Mouse (Mus musculus) heart, adult 2 months (tissue): ENCODE data around the gene Agtrap. TPM values are rescaled to one million over a fixed set of nuclear protein-coding genes. Genes with fewer than 3 reads are reported as not detected.

Experiments
- DNase-seq, 2 experiments: peaks; one replicate each; pipeline ENCODE4 v3.0.0; 2021
- H3K27ac ChIP-seq: fragments of 200-600 bp; 2 replicates; pipeline ENCODE4 v1.8.1; 2022
- H3K27me3 ChIP-seq: fragments of 200-500 bp; 2 replicates; pipeline ENCODE4 v1.6.1; 2012; ENCODE audit warnings: mild to moderate bottlenecking, low read length, inconsistent platforms, mixed read lengths; ENCODE audit not compliant: control insufficient read depth, insufficient read depth
- H3K36me3 ChIP-seq: fragments of 200-500 bp; 2 replicates; pipeline ENCODE4 v1.6.1; 2012; ENCODE audit warnings: low read length, inconsistent platforms; ENCODE audit not compliant: control insufficient read depth, insufficient read depth
- H3K4me1 ChIP-seq: fragments of 200-500 bp; 2 replicates; pipeline ENCODE4 v1.6.1; 2011; ENCODE audit warnings: low read length; ENCODE audit not compliant: control insufficient read depth, insufficient read depth
- H3K4me3 ChIP-seq: fragments of 200-600 bp; 2 replicates; pipeline ENCODE4 v1.8.1; 2022
- H3K79me2 ChIP-seq: fragments of 200-500 bp; replicated peaks from 2 replicates; pipeline ENCODE4 v1.6.1; 2012; ENCODE audit warnings: mild to moderate bottlenecking, inconsistent platforms, low read length, moderate library complexity, mixed read lengths; ENCODE audit not compliant: control insufficient read depth, insufficient read depth
- H3K9ac ChIP-seq: fragments of 200-500 bp; 2 replicates; pipeline ENCODE4 v1.6.1; 2012; ENCODE audit warnings: low read depth, mild to moderate bottlenecking, control low read depth, inconsistent platforms, low read length, mixed read lengths
- CTCF ChIP-seq: fragments of 200-600 bp; IDR thresholded peaks from 2 replicates; pipeline ENCODE4 v1.8.1; 2022; ENCODE audit warnings: antibody characterized with exemption, mild to moderate bottlenecking, moderate library complexity
- EP300 ChIP-seq: fragments of 200-500 bp; IDR thresholded peaks from 2 replicates; pipeline ENCODE4 v1.6.1; 2011; ENCODE audit warnings: low read depth, low read length, control low read depth; ENCODE audit not compliant: insufficient read depth
- POLR2A ChIP-seq: fragments of 200-500 bp; IDR thresholded peaks from 2 replicates; pipeline ENCODE4 v1.6.1; 2011; ENCODE audit warnings: mild to moderate bottlenecking, low read depth, low read length, control low read depth; ENCODE audit not compliant: insufficient read depth
- WGBS: fragments of 180-500 bp; shearing (Covaris S2); methylation state at CpG from one replicate; pipeline ENCODE4 v1.1.7; 2018; 5-methylcytosine and 5-hydroxymethylcytosine counted together
- intact Hi-C: fragments of 180-260 bp; cut with DNase I; formaldehyde crosslinking; loops from one replicate; pipeline ENCODE4 v1.15.1; 2025
- polyA plus RNA-seq: library from polyadenylated mRNA; depleted of rRNA; stranded (reverse); fragments of >200 nt; gene quantifications from 2 replicates; pipeline ENCODE4 v1.2.3, GENCODE M21; 2012
- total RNA-seq, 2 experiments: library from RNA; stranded (reverse); gene quantifications; 2 replicates each; pipeline ENCODE4 v1.2.3; 2021

The Agtrap gene
- total and polyA plus RNA-seq, 3 experiments: 38.3 to 47.1 (median 40.2) TPM

GRCm38 (mm10) chr4:148097936-148098335 is 10.1 kb upstream of the Agtrap start:
- Histone ChIP-seq H3K27me3 (no peaks in the 10 kb centered on the region), H3K9ac (no peak overlapping the region)
- intact Hi-C loops: no loop called here

DNA sequence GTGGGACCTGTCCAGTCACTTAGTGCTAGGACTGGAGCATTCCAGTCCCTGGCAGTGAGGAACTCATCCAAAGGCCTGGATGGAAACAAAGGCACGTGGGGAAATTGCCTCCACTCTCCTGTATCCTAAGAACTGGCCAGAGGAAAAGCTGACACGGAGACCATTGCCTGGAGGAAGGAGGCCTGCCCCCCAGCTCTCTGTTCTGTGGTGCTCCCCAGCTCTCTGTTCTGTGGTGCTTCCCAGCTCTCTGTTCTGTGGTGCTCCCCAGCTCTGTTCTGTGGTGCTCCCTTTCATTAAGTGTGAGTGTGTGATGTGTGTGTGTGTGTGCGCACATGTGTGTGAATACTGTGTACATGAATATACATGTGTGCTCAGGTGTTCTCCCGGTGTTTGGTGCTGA is 7.2 kb upstream of the Agtrap start:
- H3K36me3 ChIP-seq: no peaks in the 10 kb centered on the region
- no peak for DNase-seq
- H3K79me2 ChIP-seq: no peaks in the 10 kb centered on the region
- no peak overlapping the region for H3K9ac ChIP-seq
- no peak overlapping the region for H3K27ac ChIP-seq
- no peaks in the 10 kb centered on the region for H3K27me3 ChIP-seq
- 72% methylated on average over 4 of the region's 4 CpGs for WGBS
- TF ChIP-seq POLR2A: no peak
- no peak for TF ChIP-seq CTCF
- TF ChIP-seq EP300: no peak
- H3K4me1 ChIP-seq: no peaks in the 10 kb centered on the region
- no peak overlapping the region for H3K4me3 ChIP-seq
- intact Hi-C loops: no loop called here

More at GRCm38 (mm10) chr4:148097936-148098335, 10.1 kb upstream of the Agtrap start:
- no peaks in the 10 kb centered on the region for H3K79me2 ChIP-seq
- no peaks in the 10 kb centered on the region for H3K36me3 ChIP-seq
- no peaks in the 10 kb centered on the region for H3K4me1 ChIP-seq
- TF ChIP-seq CTCF: no peak
- TF ChIP-seq EP300: no peak
- no peak for TF ChIP-seq POLR2A
- WGBS: 100% methylated on average over 2 of the region's 2 CpGs
- no peak overlapping the region for H3K4me3 ChIP-seq
- H3K27ac ChIP-seq: no peak overlapping the region
- no peak for DNase-seq

DNA sequence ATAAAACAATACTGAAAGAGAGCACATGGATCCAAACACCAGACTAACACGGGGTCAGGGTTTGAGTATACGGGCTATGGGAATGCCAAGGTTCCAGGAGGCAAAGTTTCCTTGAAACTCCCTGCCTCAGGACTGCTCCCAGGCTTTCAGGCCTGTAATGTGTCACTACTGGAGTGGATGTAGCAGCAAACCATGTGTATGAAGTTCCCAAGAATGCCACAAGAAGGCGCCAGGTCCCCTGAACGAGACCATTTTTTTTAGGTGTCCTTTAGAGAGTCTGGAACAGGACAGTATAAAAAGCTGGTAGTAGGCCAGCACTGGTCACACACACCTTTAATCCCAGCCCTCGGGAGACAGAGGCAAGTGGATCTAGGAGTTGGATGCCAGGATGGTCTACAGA is 6.3 kb upstream of the Agtrap start:
- Histone ChIP-seq H3K36me3 (no peaks in the 10 kb centered on the region), H3K4me1 (no peaks in the 10 kb centered on the region), H3K9ac (no peak overlapping the region), H3K4me3 (no peak overlapping the region), H3K27ac (no peak overlapping the region), H3K27me3 (no peaks in the 10 kb centered on the region), H3K79me2 (no peaks in the 10 kb centered on the region)
- DNase-seq: no peak
- intact Hi-C loops: no loop called here
- WGBS: 82% methylated on average over 5 of the region's 5 CpGs
- no peak for TF ChIP-seq EP300
- TF ChIP-seq CTCF: no peak
- no peak for TF ChIP-seq POLR2A

- DNase-seq: no peak
- WGBS: 82% methylated on average over 11 of the region's 11 CpGs
- H3K4me3 ChIP-seq: no peak overlapping the region
- H3K36me3 ChIP-seq: no peaks in the 10 kb centered on the region
- peaks cover 1% of the 10 kb centered on the region for H3K4me1 ChIP-seq
- no peaks in the 10 kb centered on the region for H3K27me3 ChIP-seq
- H3K9ac ChIP-seq: no peak overlapping the region
- H3K79me2 ChIP-seq: peaks cover under 1% of the 10 kb centered on the region; the same call in 1 of the 2 replicates
- intact Hi-C loops: no loop called here
- H3K27ac ChIP-seq: no peak overlapping the region
- TF ChIP-seq POLR2A: no peak
- TF ChIP-seq EP300: no peak
- TF ChIP-seq CTCF: no peak
These were observed 4.9 kb upstream of the Agtrap start for GRCm38 (mm10) chr4:148092551-148093271.

DNA sequence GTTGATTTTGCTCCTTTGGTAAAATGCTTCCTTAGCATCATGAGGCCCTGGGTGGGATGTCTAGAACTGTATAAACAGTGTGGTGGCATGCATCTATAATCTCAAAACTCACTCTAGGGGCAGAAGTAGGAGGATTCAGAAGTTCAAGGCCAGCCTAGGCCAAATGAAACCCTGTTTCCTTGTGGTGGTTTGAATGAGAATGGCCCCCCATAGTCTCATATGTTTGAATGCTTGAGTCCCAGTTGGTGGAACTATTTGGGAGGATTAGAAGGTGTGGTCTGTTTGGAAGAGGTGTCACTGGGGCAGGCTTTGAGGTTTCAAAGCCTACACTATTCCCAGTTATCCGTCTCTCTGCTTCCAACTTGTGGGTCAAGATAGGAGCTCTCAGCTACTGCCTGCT is 3.4 kb upstream of the Agtrap start:
- TF ChIP-seq CTCF (no peak), POLR2A (no peak), EP300 (no peak)
- Histone ChIP-seq H3K4me1 (peaks cover 9% of the 10 kb centered on the region), H3K27ac (no peak overlapping the region), H3K9ac (no peak overlapping the region), H3K4me3 (no peak overlapping the region), H3K79me2 (peaks cover 2% of the 10 kb centered on the region), H3K36me3 (no peaks in the 10 kb centered on the region), H3K27me3 (no peaks in the 10 kb centered on the region)
- 97% methylated on average over 1 of the region's 1 CpGs for WGBS
- DNase-seq: no peak
- intact Hi-C loops: no loop called here

GRCm38 (mm10) chr4:148089166-148089565 is 1.3 kb upstream of the Agtrap start:
- TF ChIP-seq EP300 (no peak), CTCF (no peak), POLR2A (no peak)
- peaks cover 18% of the 10 kb centered on the region for H3K4me1 ChIP-seq
- no peak for DNase-seq
- no peak overlapping the region for H3K9ac ChIP-seq
- 71% methylated on average over 4 of the region's 4 CpGs for whole genome bisulfite sequencing
- H3K4me3 ChIP-seq: no peak overlapping the region
- no peaks in the 10 kb centered on the region for H3K27me3 ChIP-seq
- no peaks in the 10 kb centered on the region for H3K36me3 ChIP-seq
- peaks cover 2% of the 10 kb centered on the region for H3K79me2 ChIP-seq
- intact Hi-C loops: no loop called here
- H3K27ac ChIP-seq: no peak overlapping the region
